8 mouse cellular contexts compared by ENCODE assay signal in genomic region chr12:113220447-113220846, GRCm38 (mm10). TPM values are rescaled to one million over a fixed set of nuclear protein-coding genes. Genes with fewer than 3 reads are reported as not detected.
A peak's percentile ranks its signal among the peaks of the same experiment; 100 is the strongest.
DNase-seq lines count a peak whose midpoint lies in the region; ATAC-seq and TF ChIP-seq lines count a peak whose summit lies in the region.

No protein-coding gene starts in this region.

- no peaks in the 10 kb centered on the region for H3K9me3 ChIP-seq in neural tube, embryonic 15.5 days (replicated peaks)

- H3K27ac ChIP-seq in neural tube, embryonic 15.5 days (replicated peaks) = no peak overlapping the region
- H3K27ac ChIP-seq in thymus, adult 2 months (ENCODE audit: control insufficient read depth, insufficient read depth, low read length) = no peak overlapping the region

- no peak overlapping the region for H3K9ac ChIP-seq in neural tube, embryonic 15.5 days (replicated peaks)

- no peaks in the 10 kb centered on the region for H3K27me3 ChIP-seq in neural tube, embryonic 15.5 days (replicated peaks)
- no peaks in the 10 kb centered on the region for H3K27me3 ChIP-seq in thymus, adult 2 months (ENCODE audit: control insufficient read depth, insufficient read depth, low read length)

- WGBS in neural tube, embryonic 15.5 days = 49% methylated on average over 4 of the region's 4 CpGs
- 30% methylated on average over 4 of the region's 4 CpGs for WGBS in thymus, adult 2 months

- 0 out of 2 replicates have a peak, but pooled peaks cover 6% of the 10 kb centered on the region for H3K4me1 ChIP-seq in neural tube, embryonic 15.5 days
- peaks cover 5% of the 10 kb centered on the region for H3K4me1 ChIP-seq in thymus, adult 2 months (replicated peaks; ENCODE audit: control insufficient read depth, insufficient read depth, low read length)

- TF ChIP-seq POLR2A in thymus, adult 2 months (IDR thresholded peaks at IDR 0.05; ENCODE audit: control insufficient read depth, extremely low read depth, insufficient read depth, low read length, poor library complexity) = no peak

- TF ChIP-seq CTCF in thymus, adult 2 months (IDR thresholded peaks at IDR 0.05; ENCODE audit: borderline replicate concordance, control insufficient read depth, extremely low read depth, insufficient read depth, low read length, poor library complexity) = no peak

- H3K36me3 ChIP-seq in neural tube, embryonic 15.5 days = no peaks in the 10 kb centered on the region
- H3K36me3 ChIP-seq in thymus, adult 2 months (ENCODE audit: control insufficient read depth, insufficient read depth, low read length) = no peaks in the 10 kb centered on the region

- no peak overlapping the region for H3K4me2 ChIP-seq in neural tube, embryonic 15.5 days

- intact Hi-C loops in heart, postnatal 14 days (cut with DNase I) = loop anchor here (5.0 to 10.0 kb wide), 3 partner anchors 267 to 394 kb away; partner anchors contain the start of gene Adam6b

- DNase-seq in CD4-positive, CD25-positive, alpha-beta regulatory T cell, adult 2 months (ENCODE audit: low read depth, low spot score) = peak; percentile 89
- DNase-seq in adipocyte (ENCODE audit: low spot score) = peak; percentile 79
- peak; percentile 54 to 76 for DNase-seq in heart, postnatal 14 days
- peak; percentile 69 to 85 for DNase-seq in kidney, postnatal 36 days
- DNase-seq in lung, adult 18-20 months = peak; percentile 59 to 60
- peak; percentile 83 for DNase-seq in thymus, adult 2 months

- H3K4me3 ChIP-seq in neural tube, embryonic 15.5 days (replicated peaks) = no peak overlapping the region
- no peak overlapping the region for H3K4me3 ChIP-seq in thymus, adult 2 months (ENCODE audit: control insufficient read depth, insufficient read depth, low read length)

- ATAC-seq in erythroid progenitor cell, adult 5-6 weeks (replicated peaks; ENCODE audit: low FRiP score, poor library complexity, severe bottlenecking) = 0 out of 2 replicates have a peak, but pooled peaks have one; percentile 17
- ATAC-seq in neural tube, embryonic 15.5 days (ENCODE audit: low FRiP score) = peak; percentile 67

RNA-seq across cellular contexts. Expression of gene Tmem121, which starts 34.7 kb away (rescaled TPM):
- total RNA-seq in erythroid progenitor cell, adult 5-6 weeks (2015; ENCODE audit: low replicate concordance) = not detected in 2 replicates
- not detected in 2 replicates for total RNA-seq in erythroid progenitor cell, adult 5-6 weeks (2017; ENCODE audit: low replicate concordance)
- total RNA-seq in heart, postnatal 14 days (2021) = under 1 TPM; 0.29 to 0.59 TPM
- 47.2 and 52.2 TPM in 2 replicates for polyA plus RNA-seq in neural tube, embryonic 15.5 days (2015; fragmentation: Nextera tagmentation; extraction: Ambion mirVana)
- 47.6 and 60.9 TPM in 2 replicates for polyA plus RNA-seq in thymus, adult 2 months (2012; rRNA removed)
